Mouse (Mus musculus) midbrain, embryonic 15.5 days (tissue): ENCODE results near the gene Fbxl5. TPM values are rescaled to one million over a fixed set of nuclear protein-coding genes. Genes with fewer than 3 reads are reported as not detected.

Source experiments
- ATAC-seq: fragments of 200-750 bp; cut with Nextera tagmentation; replicated peaks from 2 replicates; pipeline ENCODE4 v1.8.0; 2017; ENCODE audit warnings: moderate TSS enrichment
- H3K27ac ChIP-seq: fragments of 300-500 bp; sonication (generic); 2 replicates; pipeline ENCODE4 v1.5.1; 2015; ENCODE audit warnings: mild to moderate bottlenecking, inconsistent platforms
- H3K27me3 ChIP-seq: fragments of 300-500 bp; sonication (generic); replicated peaks from 2 replicates; pipeline ENCODE4 v1.6.1; 2015; ENCODE audit warnings: inconsistent platforms
- H3K36me3 ChIP-seq: fragments of 300-500 bp; sonication (generic); replicated peaks from 2 replicates; pipeline ENCODE4 v1.6.1; 2015; ENCODE audit warnings: inconsistent platforms
- H3K4me1 ChIP-seq: fragments of 300-500 bp; sonication (generic); 2 replicates; pipeline ENCODE4 v1.6.1; 2015; ENCODE audit warnings: inconsistent platforms
- H3K4me2 ChIP-seq: fragments of 300-500 bp; sonication (generic); 2 replicates; pipeline ENCODE4 v1.6.1; 2015; ENCODE audit warnings: inconsistent platforms, mild to moderate bottlenecking, moderate library complexity
- H3K4me3 ChIP-seq: fragments of 300-500 bp; sonication (generic); 2 replicates; pipeline ENCODE4 v1.5.1; 2015; ENCODE audit warnings: mild to moderate bottlenecking, inconsistent platforms
- H3K9ac ChIP-seq: fragments of 300-500 bp; sonication (generic); 2 replicates; pipeline ENCODE4 v1.6.1; 2015; ENCODE audit warnings: mild to moderate bottlenecking, inconsistent platforms
- H3K9me3 ChIP-seq: fragments of 300-500 bp; sonication (generic); 2 replicates; pipeline ENCODE4 v1.6.1; 2016; ENCODE audit warnings: inconsistent platforms
- WGBS: fragments of 180-500 bp; shearing (Covaris S2); methylation state at CpG from one replicate; pipeline ENCODE4 v1.1.7; 2015; ENCODE audit warnings: mixed read lengths; 5-methylcytosine and 5-hydroxymethylcytosine counted together
- polyA plus RNA-seq: library from polyadenylated mRNA; unstranded; fragments of >200 nt; fragmentation: Nextera tagmentation; extraction: Ambion mirVana; gene quantifications from 2 replicates; pipeline ENCODE4 v1.2.1, GENCODE M21; 2015

The Fbxl5 gene
- polyA plus RNA-seq, 1 experiment from 2014 or later, result 77.4 TPM

DNA sequence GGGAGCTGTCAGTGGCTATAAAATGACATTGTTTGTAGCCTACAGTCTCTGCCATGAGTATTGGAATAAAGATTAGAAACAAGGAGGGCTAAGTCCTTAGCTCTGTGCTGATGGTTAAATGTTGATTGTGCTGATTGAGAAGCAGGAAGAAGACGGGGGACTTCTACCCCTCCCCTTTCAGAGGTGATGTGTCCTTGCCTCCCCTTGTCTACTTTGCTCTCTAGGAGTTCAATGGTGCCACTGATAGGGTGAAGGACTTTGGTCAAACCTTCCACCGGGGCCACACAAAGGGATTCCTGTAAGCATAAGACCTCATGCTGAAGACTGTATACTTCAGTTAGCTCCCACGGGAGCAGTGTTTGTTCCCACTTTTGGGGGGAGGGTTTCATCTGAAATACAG is 1.4 kb upstream of the Fbxl5 start:
- Histone ChIP-seq H3K36me3 (no peaks in the 10 kb centered on the region), H3K27ac (no peak overlapping the region), H3K4me1 (no peaks in the 10 kb centered on the region), H3K4me3 (no peak overlapping the region), H3K4me2 (no peak overlapping the region), H3K27me3 (no peaks in the 10 kb centered on the region), H3K9me3 (no peaks in the 10 kb centered on the region), H3K9ac (no peak overlapping the region)
- 91% methylated on average over 3 of the region's 3 CpGs for WGBS
- ATAC-seq, result no peak

DNA sequence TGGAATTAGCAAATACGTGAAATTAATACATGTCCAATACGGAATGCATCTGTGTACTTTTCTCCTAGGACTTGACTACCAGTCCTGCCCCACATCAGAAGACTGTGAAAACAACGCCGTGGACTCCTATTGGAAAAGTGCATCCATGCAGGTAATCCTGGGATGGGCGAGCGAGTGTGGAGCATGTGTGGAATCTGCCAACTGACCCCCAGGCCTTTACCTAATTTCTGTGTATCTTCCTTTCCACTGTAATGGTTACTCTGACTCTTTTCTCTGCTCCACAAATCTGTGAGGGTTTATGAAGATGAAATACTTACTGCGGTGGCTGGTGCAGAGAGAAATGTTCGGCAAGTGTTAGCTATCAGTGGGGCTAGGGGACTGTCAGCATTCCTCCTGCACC is 761 bp upstream of the Fbxl5 start:
- no peaks in the 10 kb centered on the region for H3K4me1 ChIP-seq
- no peaks in the 10 kb centered on the region for H3K27me3 ChIP-seq
- H3K4me3 ChIP-seq, result no peak overlapping the region
- ATAC-seq, result no peak
- no peaks in the 10 kb centered on the region for H3K9me3 ChIP-seq
- WGBS, result 67% methylated on average over 8 of the region's 8 CpGs
- no peak overlapping the region for H3K4me2 ChIP-seq
- no peaks in the 10 kb centered on the region for H3K36me3 ChIP-seq
- H3K9ac ChIP-seq, result no peak overlapping the region
- H3K27ac ChIP-seq, result no peak overlapping the region

- 95% methylated on average over 11 of the region's 11 CpGs for WGBS
- no peaks in the 10 kb centered on the region for H3K4me1 ChIP-seq
Observed at GRCm38 (mm10) chr5:43820785-43821184, 653 bp downstream of the Fbxl5 start.

GRCm38 (mm10) chr5:43818695-43819094 is 2.7 kb downstream of the Fbxl5 start, which contains the start of gene Bst1:
Bst1 (plus strand) TSS chr5:43818885.
- WGBS, result 48% methylated on average over 12 of the region's 12 CpGs
- Histone ChIP-seq H3K4me3 (no peak within 1 kb of the TSS), H3K4me2 (no peak within 1 kb of the TSS), H3K9me3 (no peaks in the 10 kb centered on the region), H3K4me1 (no peaks in the 10 kb centered on the region), H3K9ac (no peak within 1 kb of the TSS), H3K27me3 (no peaks in the 10 kb centered on the region), H3K36me3 (no peaks in the 10 kb centered on the region), H3K27ac (no peak within 1 kb of the TSS)
- ATAC-seq, result no peak

More at GRCm38 (mm10) chr5:43820785-43821184, 653 bp downstream of the Fbxl5 start:
- Histone ChIP-seq H3K4me3 (no peak overlapping the region), H3K36me3 (no peaks in the 10 kb centered on the region), H3K9me3 (no peaks in the 10 kb centered on the region), H3K27me3 (no peaks in the 10 kb centered on the region), H3K27ac (no peak overlapping the region), H3K9ac (no peak overlapping the region), H3K4me2 (no peak overlapping the region)
- ATAC-seq, result no peak

DNA sequence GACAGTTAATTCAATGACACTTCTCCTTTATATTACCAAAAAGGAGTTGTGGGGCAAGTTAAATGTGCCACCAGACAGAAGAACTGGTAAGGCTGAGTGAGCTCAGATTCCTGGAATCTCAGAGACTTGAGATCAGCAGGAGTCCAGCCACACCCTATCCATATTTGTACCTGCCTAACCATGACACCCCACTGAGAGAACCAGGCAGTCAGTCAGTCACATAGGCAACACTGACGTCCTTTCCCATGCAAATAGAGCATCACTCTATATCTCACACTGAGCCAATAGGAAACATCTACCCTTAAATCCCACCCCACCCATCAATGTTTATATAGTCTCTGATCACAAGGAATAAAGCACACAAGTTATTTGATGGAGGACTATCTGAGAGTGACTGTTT is 5.7 kb downstream of the Fbxl5 start:
- 55% methylated on average over 1 of the region's 1 CpGs for WGBS
- H3K4me1 ChIP-seq, result no peaks in the 10 kb centered on the region
- ATAC-seq, result no peak

DNA sequence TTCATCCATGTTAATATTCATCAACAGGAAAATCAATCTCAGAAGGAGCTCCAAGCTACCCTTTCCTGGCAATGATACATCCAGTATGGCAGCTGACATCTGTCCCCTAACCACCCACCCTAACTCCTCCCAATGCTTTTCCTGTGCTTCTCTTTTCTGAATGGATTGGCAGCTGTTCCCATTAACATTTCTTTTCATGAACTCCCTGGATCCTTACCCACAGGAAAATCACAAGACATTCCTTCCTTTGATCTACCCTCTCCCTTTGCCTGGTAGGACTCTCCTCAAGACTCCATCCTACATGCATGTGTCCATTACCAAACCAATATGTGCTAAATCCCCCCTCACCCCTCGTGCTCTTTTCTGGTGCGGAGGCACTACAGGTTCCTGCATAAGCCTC is 6.9 kb downstream of the Fbxl5 start:
- H3K4me1 ChIP-seq, result no peaks in the 10 kb centered on the region

More for the DNA sequence above, 5.7 kb downstream of the Fbxl5 start:
- no peak overlapping the region for H3K4me3 ChIP-seq
- no peak overlapping the region for H3K9ac ChIP-seq
- H3K4me2 ChIP-seq, result no peak overlapping the region
- H3K9me3 ChIP-seq, result no peaks in the 10 kb centered on the region
- H3K27me3 ChIP-seq, result no peaks in the 10 kb centered on the region
- no peaks in the 10 kb centered on the region for H3K36me3 ChIP-seq
- H3K27ac ChIP-seq, result no peak overlapping the region

DNA sequence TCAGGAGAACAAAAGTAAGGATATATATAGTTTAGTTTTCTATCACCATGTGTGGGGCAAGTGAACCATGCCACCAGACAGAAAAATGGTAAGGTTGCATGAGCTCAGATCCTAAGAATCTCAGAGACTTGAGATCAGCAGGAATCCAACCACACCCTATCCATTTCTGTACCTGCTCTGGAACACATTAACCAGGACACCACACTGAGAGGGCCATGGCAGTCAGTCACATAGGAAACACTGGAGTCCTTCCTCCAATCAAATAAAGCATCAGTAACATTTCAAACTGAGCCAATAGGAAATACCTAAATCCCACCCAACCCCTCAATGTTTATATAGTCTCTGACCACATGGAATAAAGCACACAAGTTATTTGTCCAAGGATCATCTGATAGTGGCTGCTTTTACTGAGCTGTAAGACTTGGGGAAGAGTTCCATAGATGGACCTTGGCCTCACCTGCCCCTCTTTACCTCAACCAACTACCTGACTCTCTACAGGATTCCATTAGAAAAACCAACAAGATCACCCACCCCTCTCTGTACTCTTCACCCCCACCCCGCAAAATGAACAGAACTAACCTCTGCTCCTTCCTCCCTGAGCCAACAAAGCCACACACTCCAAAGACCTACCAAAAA is 10.9 kb downstream of the Fbxl5 start:
- no peak overlapping the region for H3K4me3 ChIP-seq
- H3K4me2 ChIP-seq, result no peak overlapping the region
- no peaks in the 10 kb centered on the region for H3K9me3 ChIP-seq
- H3K36me3 ChIP-seq, result no peaks in the 10 kb centered on the region
- peaks cover 3% of the 10 kb centered on the region for H3K4me1 ChIP-seq
- no peak for ATAC-seq
- no peak overlapping the region for H3K9ac ChIP-seq
- no peak overlapping the region for H3K27ac ChIP-seq
- WGBS, result 90% methylated on average over 1 of the region's 1 CpGs
- no peaks in the 10 kb centered on the region for H3K27me3 ChIP-seq

More for the DNA sequence above, 6.9 kb downstream of the Fbxl5 start:
- Histone ChIP-seq H3K9ac (no peak overlapping the region), H3K4me2 (no peak overlapping the region), H3K4me3 (no peak overlapping the region), H3K36me3 (no peaks in the 10 kb centered on the region), H3K27ac (no peak overlapping the region), H3K9me3 (no peaks in the 10 kb centered on the region), H3K27me3 (no peaks in the 10 kb centered on the region)
- ATAC-seq, result no peak
- WGBS, result 80% methylated on average over 2 of the region's 2 CpGs

- Histone ChIP-seq H3K4me1 (peaks cover 3% of the 10 kb centered on the region), H3K27me3 (no peaks in the 10 kb centered on the region), H3K4me3 (peak overlapping the region; percentile 52), H3K4me2 (peak overlapping the region; percentile 79), H3K36me3 (no peaks in the 10 kb centered on the region), H3K27ac (peak overlapping the region; percentile 86), H3K9me3 (no peaks in the 10 kb centered on the region), H3K9ac (peak overlapping the region; percentile 59)
- WGBS, result 5% methylated on average over 48 of the region's 48 CpGs
- ATAC-seq, result peak; percentile 98
Observed at GRCm38 (mm10) chr5:43807744-43808696, 13.4 kb downstream of the Fbxl5 start.

GRCm38 (mm10) chr5:43806914-43807313 is 14.5 kb downstream of the Fbxl5 start:
- WGBS, result 82% methylated on average over 4 of the region's 4 CpGs
- H3K4me2 ChIP-seq, result no peak overlapping the region
- peaks cover 3% of the 10 kb centered on the region for H3K4me1 ChIP-seq
- no peaks in the 10 kb centered on the region for H3K36me3 ChIP-seq
- no peak overlapping the region for H3K4me3 ChIP-seq
- no peak overlapping the region for H3K9ac ChIP-seq
- H3K9me3 ChIP-seq, result no peaks in the 10 kb centered on the region
- H3K27me3 ChIP-seq, result no peaks in the 10 kb centered on the region
- no peak overlapping the region for H3K27ac ChIP-seq
- ATAC-seq, result no peak

DNA sequence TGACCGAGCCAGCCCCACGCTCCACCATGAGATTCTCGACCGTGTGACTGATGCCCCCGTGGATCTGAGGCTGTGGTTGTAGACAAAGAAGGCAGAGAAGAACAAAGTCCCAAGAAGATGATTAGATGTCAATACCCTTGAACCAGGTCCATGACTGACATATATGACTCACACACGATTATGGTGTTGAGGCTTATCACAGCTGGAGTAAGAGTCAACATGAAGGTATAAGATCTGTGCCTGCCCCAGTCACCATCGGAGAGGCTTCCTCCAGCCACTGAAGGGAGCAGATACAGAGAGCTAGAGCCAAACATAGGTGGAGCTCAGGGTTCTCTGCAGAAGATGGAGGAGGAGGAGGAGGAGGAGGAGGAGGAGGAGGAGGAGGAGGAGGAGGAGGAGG is 15.1 kb downstream of the Fbxl5 start:
- Histone ChIP-seq H3K4me1 (peaks cover 3% of the 10 kb centered on the region), H3K36me3 (no peaks in the 10 kb centered on the region), H3K4me3 (no peak overlapping the region), H3K9me3 (no peaks in the 10 kb centered on the region), H3K9ac (no peak overlapping the region), H3K27me3 (no peaks in the 10 kb centered on the region), H3K27ac (no peak overlapping the region), H3K4me2 (no peak overlapping the region)
- ATAC-seq, result no peak
- WGBS, result 95% methylated on average over 7 of the region's 7 CpGs

GRCm38 (mm10) chr5:43805401-43805800 is 16.0 kb downstream of the Fbxl5 start:
- Histone ChIP-seq H3K9me3 (no peaks in the 10 kb centered on the region), H3K36me3 (no peaks in the 10 kb centered on the region), H3K4me2 (no peak overlapping the region), H3K27me3 (no peaks in the 10 kb centered on the region), H3K27ac (no peak overlapping the region), H3K4me3 (no peak overlapping the region), H3K4me1 (peaks cover 3% of the 10 kb centered on the region), H3K9ac (no peak overlapping the region)
- ATAC-seq, result no peak
- 85% methylated on average over 2 of the region's 2 CpGs for WGBS

- 89% methylated on average over 4 of the region's 4 CpGs for WGBS
- Histone ChIP-seq H3K36me3 (no peaks in the 10 kb centered on the region), H3K4me3 (no peak overlapping the region), H3K4me2 (no peak overlapping the region), H3K9ac (no peak overlapping the region), H3K4me1 (no peaks in the 10 kb centered on the region), H3K27ac (no peak overlapping the region), H3K9me3 (no peaks in the 10 kb centered on the region), H3K27me3 (no peaks in the 10 kb centered on the region)
- no peak for ATAC-seq
Observed at GRCm38 (mm10) chr5:43801798-43802197, 19.6 kb downstream of the Fbxl5 start.
